Mouse (Mus musculus) heart, embryonic 16.5 days (tissue): ENCODE data around the gene Rnf115. TPM values are rescaled to one million over a fixed set of nuclear protein-coding genes. Genes with fewer than 3 reads are reported as not detected.

Experiments
- ATAC-seq: fragments of 200-750 bp; cut with Nextera tagmentation; replicated peaks from 2 replicates; pipeline ENCODE4 v1.8.0; 2017; ENCODE audit warnings: moderate number of reproducible peaks; ENCODE audit not compliant: insufficient read depth, low FRiP score; ENCODE audit errors: extremely low read depth
- H3K27ac ChIP-seq: fragments of 300-500 bp; sonication (generic); 2 replicates; pipeline ENCODE4 v1.5.1; 2014; ENCODE audit warnings: mild to moderate bottlenecking, low read length, control low read depth, moderate library complexity
- H3K27me3 ChIP-seq: fragments of 300-500 bp; sonication (generic); 2 replicates; pipeline ENCODE4 v1.6.1; 2014; ENCODE audit warnings: low read length, mixed read lengths; ENCODE audit not compliant: control insufficient read depth, insufficient read depth
- H3K36me3 ChIP-seq: fragments of 300-500 bp; sonication (generic); 2 replicates; pipeline ENCODE4 v1.6.1; 2014; ENCODE audit not compliant: control insufficient read depth, insufficient read depth
- H3K4me1 ChIP-seq: fragments of 300-500 bp; sonication (generic); 2 replicates; pipeline ENCODE4 v1.6.1; 2014; ENCODE audit warnings: low read length, mixed read lengths; ENCODE audit not compliant: control insufficient read depth, insufficient read depth
- H3K4me2 ChIP-seq: fragments of 300-500 bp; sonication (generic); 2 replicates; pipeline ENCODE4 v1.6.1; 2014; ENCODE audit warnings: low read depth, mild to moderate bottlenecking, control low read depth, low read length
- H3K4me3 ChIP-seq: fragments of 300-500 bp; sonication (generic); 2 replicates; pipeline ENCODE4 v1.5.1; 2014; ENCODE audit warnings: mild to moderate bottlenecking, control low read depth, low read length
- H3K9ac ChIP-seq: fragments of 300-500 bp; sonication (generic); 2 replicates; pipeline ENCODE4 v1.6.1; 2014; ENCODE audit warnings: low read length, control low read depth
- H3K9me3 ChIP-seq: fragments of 300-500 bp; sonication (generic); replicated peaks from 2 replicates; pipeline ENCODE4 v1.6.1; 2016; ENCODE audit warnings: low read length; ENCODE audit not compliant: control insufficient read depth
- WGBS: fragments of 180-500 bp; shearing (Covaris S2); extraction: QIAGEN DNeasy Blood & Tissue Kit; methylation state at CpG from one replicate; pipeline ENCODE4 v1.1.7; 2014; 5-methylcytosine and 5-hydroxymethylcytosine counted together
- polyA plus RNA-seq: library from polyadenylated mRNA; unstranded; fragments of >200 nt; fragmentation: Nextera tagmentation; extraction: Ambion mirVana; gene quantifications from 2 replicates; pipeline ENCODE4 v1.2.1, GENCODE M21; 2015

Rnf115 gene
- polyA plus RNA-seq, 1 experiment from 2014 or later, result 39.7 TPM

GRCm38 (mm10) chr3:96782236-96782635, 54.8 kb downstream of the Rnf115 start:
- 60% methylated on average over 8 of the region's 8 CpGs for WGBS
- ATAC-seq, result no peak
- Histone ChIP-seq H3K4me2 (no peak overlapping the region), H3K4me3 (no peak overlapping the region), H3K4me1 (no peaks in the 10 kb centered on the region), H3K36me3 (peaks cover 12% of the 10 kb centered on the region), H3K9me3 (no peaks in the 10 kb centered on the region), H3K27me3 (no peaks in the 10 kb centered on the region), H3K27ac (no peak overlapping the region), H3K9ac (no peak overlapping the region)

GRCm38 (mm10) chr3:96787784-96788183, 60.3 kb downstream of the Rnf115 start:
- Histone ChIP-seq H3K4me3 (no peak overlapping the region), H3K9me3 (no peaks in the 10 kb centered on the region), H3K36me3 (peaks cover 18% of the 10 kb centered on the region; the same call in 1 of the 2 replicates)

GRCm38 (mm10) chr3:96788506-96788905, 61.0 kb downstream of the Rnf115 start:
- no peak for ATAC-seq
- Histone ChIP-seq H3K4me3 (no peak overlapping the region), H3K27me3 (no peaks in the 10 kb centered on the region), H3K9me3 (no peaks in the 10 kb centered on the region), H3K36me3 (peaks cover 18% of the 10 kb centered on the region; the same call in 1 of the 2 replicates), H3K27ac (no peak overlapping the region), H3K4me1 (no peaks in the 10 kb centered on the region), H3K9ac (no peak overlapping the region), H3K4me2 (no peak overlapping the region)
- 83% methylated on average over 8 of the region's 8 CpGs for WGBS

More at GRCm38 (mm10) chr3:96787784-96788183, 60.3 kb downstream of the Rnf115 start:
- Histone ChIP-seq H3K27ac (no peak overlapping the region), H3K4me1 (no peaks in the 10 kb centered on the region), H3K27me3 (no peaks in the 10 kb centered on the region), H3K9ac (no peak overlapping the region), H3K4me2 (no peak overlapping the region)
- 94% methylated on average over 1 of the region's 1 CpGs for WGBS
- ATAC-seq, result no peak

GRCm38 (mm10) chr3:96800254-96800653, 72.8 kb downstream of the Rnf115 start:
- 76% methylated on average over 11 of the region's 11 CpGs for WGBS

GRCm38 (mm10) chr3:96802214-96802613, 74.8 kb downstream of the Rnf115 start:
- H3K36me3 ChIP-seq, result peaks cover 2% of the 10 kb centered on the region; the same call in 1 of the 2 replicates
- H3K4me3 ChIP-seq, result no peak overlapping the region
- H3K27me3 ChIP-seq, result no peaks in the 10 kb centered on the region
- peaks cover 3% of the 10 kb centered on the region; the same call in 1 of the 2 replicates for H3K4me1 ChIP-seq
- no peak overlapping the region for H3K9ac ChIP-seq
- no peak overlapping the region for H3K27ac ChIP-seq
- 25% methylated on average over 1 of the region's 1 CpGs for WGBS
- no peak overlapping the region for H3K4me2 ChIP-seq
- H3K9me3 ChIP-seq, result peaks cover 4% of the 10 kb centered on the region; the same call in 1 of the 2 replicates
- ATAC-seq, result no peak

More at GRCm38 (mm10) chr3:96800254-96800653, 72.8 kb downstream of the Rnf115 start:
- Histone ChIP-seq H3K9me3 (peaks cover 4% of the 10 kb centered on the region; the same call in 1 of the 2 replicates), H3K9ac (no peak overlapping the region), H3K27ac (no peak overlapping the region), H3K27me3 (no peaks in the 10 kb centered on the region), H3K4me2 (no peak overlapping the region), H3K36me3 (peaks cover 2% of the 10 kb centered on the region; the same call in 1 of the 2 replicates), H3K4me3 (no peak overlapping the region), H3K4me1 (peaks cover 3% of the 10 kb centered on the region; the same call in 1 of the 2 replicates)
- ATAC-seq, result no peak

- Histone ChIP-seq H3K36me3 (peaks cover 2% of the 10 kb centered on the region; the same call in 1 of the 2 replicates), H3K4me1 (peaks cover 6% of the 10 kb centered on the region; the same call in 1 of the 2 replicates), H3K9ac (no peak overlapping the region), H3K27ac (no peak overlapping the region), H3K9me3 (peaks cover 4% of the 10 kb centered on the region; the same call in 1 of the 2 replicates), H3K4me2 (no peak overlapping the region), H3K27me3 (no peaks in the 10 kb centered on the region), H3K4me3 (no peak overlapping the region)
- WGBS, result 81% methylated on average over 3 of the region's 3 CpGs
- ATAC-seq, result no peak
Observed at GRCm38 (mm10) chr3:96808136-96808535, 80.7 kb downstream of the Rnf115 start.

GRCm38 (mm10) chr3:96808651-96809050, 81.2 kb downstream of the Rnf115 start:
- H3K9me3 ChIP-seq, result peaks cover 4% of the 10 kb centered on the region; the same call in 1 of the 2 replicates
- peaks cover 10% of the 10 kb centered on the region for H3K4me1 ChIP-seq
- H3K4me2 ChIP-seq, result no peak overlapping the region
- H3K36me3 ChIP-seq, result peaks cover 2% of the 10 kb centered on the region; the same call in 1 of the 2 replicates
- no peaks in the 10 kb centered on the region for H3K27me3 ChIP-seq
- no peak overlapping the region for H3K9ac ChIP-seq
- 40% methylated on average over 3 of the region's 3 CpGs for WGBS
- H3K4me3 ChIP-seq, result no peak overlapping the region
- H3K27ac ChIP-seq, result no peak overlapping the region
- ATAC-seq, result no peak

GRCm38 (mm10) chr3:96811232-96811631, 83.8 kb downstream of the Rnf115 start:
- peaks cover 11% of the 10 kb centered on the region for H3K4me1 ChIP-seq
- no peaks in the 10 kb centered on the region for H3K9me3 ChIP-seq
- ATAC-seq, result no peak
- H3K4me3 ChIP-seq, result no peak overlapping the region
- no peak overlapping the region for H3K27ac ChIP-seq
- no peaks in the 10 kb centered on the region for H3K27me3 ChIP-seq
- no peaks in the 10 kb centered on the region for H3K36me3 ChIP-seq
- no peak overlapping the region for H3K9ac ChIP-seq
- 59% methylated on average over 3 of the region's 3 CpGs for WGBS
- H3K4me2 ChIP-seq, result no peak overlapping the region

GRCm38 (mm10) chr3:96812395-96813091, 85.1 kb downstream of the Rnf115 start:
- H3K27ac ChIP-seq, result no peak overlapping the region
- peak overlapping the region; percentile 60 for H3K4me2 ChIP-seq
- 35% methylated on average over 20 of the region's 20 CpGs for WGBS
- H3K4me3 ChIP-seq, result peak overlapping the region; percentile 30
- 0 out of 2 replicates have a peak, but pooled peaks cover 3% of the 10 kb centered on the region for H3K9me3 ChIP-seq
- peak; percentile 39; the same call in 1 of the 2 replicates for ATAC-seq
- peaks cover 11% of the 10 kb centered on the region for H3K4me1 ChIP-seq
- no peaks in the 10 kb centered on the region for H3K36me3 ChIP-seq
- no peaks in the 10 kb centered on the region for H3K27me3 ChIP-seq
- H3K9ac ChIP-seq, result no peak overlapping the region
